Mouse (Mus musculus): ENCODE results near the gene Olfr1510.
"Not testable (repeated sequence)": the region's sequence is repeated elsewhere in the genome, so short reads cannot be mapped to it uniquely, and the experiment has no call there.

Gene Olfr1510

DNA sequence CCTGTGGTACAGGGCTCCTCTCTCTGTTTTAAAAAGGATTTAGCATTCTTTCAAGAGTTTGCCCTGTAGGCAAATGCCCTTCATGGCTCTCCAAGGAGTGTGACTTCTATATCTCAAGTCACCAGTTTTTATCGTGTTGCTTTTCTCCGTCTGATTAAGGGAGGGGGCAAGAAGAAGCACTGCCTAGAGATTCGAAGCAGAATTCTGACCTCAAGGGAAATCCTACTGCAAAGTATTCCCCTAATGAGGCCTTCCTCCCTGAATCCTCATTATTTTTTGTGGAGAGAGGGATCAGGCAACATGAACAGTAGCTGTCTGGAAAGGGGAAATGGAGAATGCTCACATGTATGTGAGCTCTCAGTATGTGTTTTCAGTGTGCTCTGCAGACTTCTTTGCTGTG is at the start of gene Olfr1510:
Gene Olfr1510 (minus strand): TSS at position 101 of the 400 bp plus-strand sequence.
- DNase-seq (ENCODE audit: low spot score), result no peak

DNA sequence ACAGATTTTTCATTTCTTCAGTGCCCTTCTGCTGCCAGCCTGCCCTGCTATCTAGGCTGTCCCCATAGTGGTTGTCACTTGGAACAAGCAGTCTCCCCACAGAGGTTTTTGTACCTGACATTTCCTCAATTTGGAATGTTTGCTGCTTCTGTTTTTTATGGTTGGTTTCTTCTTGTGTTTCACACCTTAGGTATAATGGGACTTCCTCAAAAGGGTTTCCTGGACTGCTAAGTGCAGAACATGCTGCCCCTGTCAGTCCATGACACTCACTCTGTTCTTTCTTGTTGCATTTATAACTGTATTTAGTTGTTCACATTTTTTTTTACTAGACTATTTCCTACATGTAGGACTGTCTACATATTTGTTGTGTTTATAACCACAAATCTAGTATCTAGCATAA is 47.8 kb upstream of the Olfr1510 start:
- DNase-seq (ENCODE audit: low spot score), result no peak

DNA sequence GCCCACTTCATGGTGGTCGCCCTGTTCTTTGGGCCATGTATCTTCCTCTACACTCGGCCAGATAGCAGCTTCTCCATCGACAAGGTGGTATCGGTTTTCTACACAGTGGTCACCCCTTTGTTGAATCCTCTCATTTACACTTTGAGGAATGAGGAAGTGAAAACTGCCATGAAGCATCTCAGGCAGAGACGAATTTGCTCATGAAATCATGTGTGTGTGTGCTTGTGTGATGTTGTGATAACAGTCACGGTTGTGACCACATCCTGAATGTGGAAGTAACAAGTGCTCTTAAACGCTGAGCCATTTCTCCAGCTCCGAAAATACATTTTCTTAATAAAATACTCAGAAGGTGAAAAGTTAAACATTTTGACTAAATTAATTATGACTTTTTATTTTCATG is 37.0 kb upstream of the Olfr1510 start:
- no peak for DNase-seq (ENCODE audit: low spot score)

DNA sequence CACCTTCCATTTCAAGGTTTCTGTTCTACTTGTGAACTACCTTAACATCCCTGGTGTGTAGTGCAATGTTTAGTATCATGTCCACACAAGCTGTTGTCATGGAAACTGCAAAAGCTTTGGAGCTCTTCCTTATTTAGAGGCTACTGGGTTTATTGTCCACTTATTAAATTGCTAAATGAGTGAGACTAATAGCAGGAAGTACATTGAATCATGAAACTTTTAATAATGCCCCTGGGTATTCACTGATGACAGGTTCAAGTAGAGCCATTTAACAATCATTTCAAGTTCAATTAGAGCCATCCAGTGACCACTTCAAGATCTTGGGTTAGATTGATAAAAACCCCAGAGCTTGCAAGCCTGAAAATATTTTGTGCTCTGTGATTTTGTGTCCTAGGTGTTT is 28.5 kb upstream of the Olfr1510 start, which contains the start of gene Olfr1509:
Gene Olfr1509 (plus strand): TSS at position 301 of the 400 bp plus-strand sequence.
- DNase-seq (ENCODE audit: low spot score), result no peak

DNA sequence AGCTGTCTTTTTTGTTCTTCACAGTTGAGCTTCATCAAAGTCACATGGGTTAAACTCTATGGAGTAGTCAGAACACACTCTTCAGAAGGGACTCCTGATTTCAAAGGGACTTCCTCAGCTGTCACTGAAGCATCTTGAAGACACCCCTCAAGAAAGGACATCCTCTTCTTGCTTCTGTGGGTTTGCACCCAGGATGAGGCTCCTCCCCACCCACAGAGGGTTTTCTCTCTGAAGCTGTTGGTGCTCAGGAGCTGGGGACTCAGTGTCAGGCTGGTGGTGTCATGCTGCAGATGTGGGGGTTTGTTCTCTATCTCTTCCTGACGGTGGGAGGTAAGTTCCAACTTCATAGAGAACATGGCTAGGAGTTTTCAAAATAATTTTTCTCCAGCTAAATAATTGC is 13.5 kb upstream of the Olfr1510 start:
- DNase-seq (ENCODE audit: low spot score), result no peak

DNA sequence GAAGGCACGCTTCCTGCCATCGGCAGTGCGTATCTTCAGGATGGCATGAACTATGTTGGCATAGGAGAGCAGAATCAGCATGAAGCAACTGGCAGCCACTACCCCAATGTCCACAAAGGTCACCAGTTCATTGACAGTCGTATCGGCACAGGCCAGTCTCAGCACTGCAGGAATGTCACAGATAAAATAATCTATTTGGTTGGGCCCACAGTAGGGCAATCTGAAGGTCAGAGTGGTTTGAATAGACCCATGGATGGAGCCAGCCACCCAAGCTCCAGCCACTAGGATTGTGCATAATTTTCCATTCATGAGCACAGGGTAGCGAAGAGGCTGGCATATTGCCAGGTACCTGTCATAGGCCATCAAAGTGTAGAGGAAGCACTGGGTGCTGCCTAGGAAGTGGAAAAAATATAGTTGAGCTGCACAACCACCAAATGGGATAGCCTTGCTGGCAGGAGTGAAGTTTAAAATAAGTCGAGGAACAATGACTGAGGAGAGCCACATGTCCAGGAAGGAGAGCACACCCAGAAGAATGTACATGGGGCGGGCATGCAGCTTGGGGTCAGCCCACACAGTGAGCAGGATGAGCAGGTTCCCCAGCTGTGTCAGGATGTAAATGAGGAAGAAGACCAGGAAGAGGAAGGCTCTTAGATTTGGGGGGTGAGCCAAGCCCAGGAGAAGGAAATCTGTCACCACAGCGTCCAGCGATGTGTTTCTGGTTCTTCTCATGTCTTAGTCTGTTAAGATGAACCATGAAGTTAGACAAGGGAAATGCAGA is 3.8 kb downstream of the Olfr1510 start:
- DNase-seq (ENCODE audit: low spot score), result not testable (repeated sequence)

DNA sequence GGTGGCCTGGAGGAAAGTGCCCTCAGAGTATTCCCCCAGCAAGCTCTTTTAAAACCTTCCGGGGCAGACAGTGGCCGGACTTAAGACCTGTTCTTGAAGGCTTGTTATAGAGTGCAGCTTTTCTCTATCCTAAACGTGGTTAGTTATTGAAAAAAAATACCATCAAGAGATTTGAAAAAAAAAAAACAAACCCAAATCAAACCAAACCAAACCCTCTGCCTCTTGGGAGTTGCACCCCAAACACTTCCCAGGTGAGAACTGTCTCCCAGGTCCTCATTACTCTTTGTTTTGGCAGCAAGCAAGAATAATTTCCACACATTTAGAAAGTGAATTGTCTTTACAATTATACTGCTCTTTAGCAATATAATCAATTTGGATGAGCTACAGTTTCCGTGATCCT is 16.9 kb downstream of the Olfr1510 start, which contains the start of gene Olfr1511:
Gene Olfr1511 (minus strand): TSS at position 101 of the 400 bp plus-strand sequence.
- DNase-seq (ENCODE audit: low spot score), result no peak

DNA sequence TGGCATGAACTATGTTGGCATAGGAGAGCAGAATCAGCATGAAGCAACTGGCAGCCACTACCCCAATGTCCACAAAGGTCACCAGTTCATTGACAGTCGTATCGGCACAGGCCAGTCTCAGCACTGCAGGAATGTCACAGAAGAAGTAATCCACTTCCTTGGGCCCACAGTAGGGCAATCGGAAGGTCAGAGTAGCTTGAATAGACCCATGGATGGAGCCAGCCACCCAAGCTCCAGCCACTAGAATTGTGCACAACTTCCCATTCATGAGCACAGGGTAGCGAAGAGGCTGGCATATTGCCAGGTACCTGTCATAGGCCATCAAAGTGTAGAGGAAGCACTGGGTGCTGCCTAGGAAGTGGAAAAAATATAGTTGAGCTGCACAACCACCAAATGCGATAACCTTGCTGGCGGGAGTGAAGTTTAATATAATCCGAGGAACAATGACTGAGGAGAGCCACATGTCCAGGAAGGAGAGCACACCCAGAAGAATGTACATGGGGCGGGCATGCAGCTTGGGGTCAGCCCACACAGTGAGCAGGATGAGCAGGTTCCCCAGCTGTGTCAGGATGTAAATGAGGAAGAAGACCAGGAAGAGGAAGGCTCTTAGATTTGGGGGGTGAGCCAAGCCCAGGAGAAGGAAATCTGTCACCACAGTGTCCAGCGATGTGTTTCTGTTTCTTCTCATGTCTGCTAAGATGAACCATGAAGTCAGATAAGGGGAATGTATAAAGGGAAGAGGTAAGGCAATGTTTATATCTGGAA is 23.9 kb downstream of the Olfr1510 start:
- DNase-seq (ENCODE audit: low spot score), result not testable (repeated sequence)

DNA sequence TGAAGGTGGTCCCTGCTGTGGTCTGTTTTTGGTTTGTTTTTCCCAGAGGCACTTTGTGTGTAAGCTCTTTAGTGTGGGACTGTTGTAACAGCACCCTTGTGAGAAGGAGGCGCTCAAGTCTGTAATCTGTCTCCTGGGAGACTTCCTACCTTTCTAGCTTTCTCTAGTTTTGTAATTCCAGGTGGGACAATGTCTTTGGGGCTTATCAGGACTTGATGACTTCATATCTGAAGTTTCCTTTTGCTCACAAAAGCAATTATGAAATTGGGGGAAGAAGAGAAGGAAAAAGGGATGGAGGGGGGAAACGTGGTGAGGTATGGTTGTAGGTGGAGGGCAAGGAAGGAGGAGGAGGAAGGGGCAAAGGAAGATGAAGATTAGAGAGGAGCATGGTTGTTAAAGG is 35.1 kb downstream of the Olfr1510 start, which contains the start of gene Olfr1512:
Gene Olfr1512 (minus strand): TSS at position 101 of the 400 bp plus-strand sequence.
- DNase-seq (ENCODE audit: low spot score), result no peak

DNA sequence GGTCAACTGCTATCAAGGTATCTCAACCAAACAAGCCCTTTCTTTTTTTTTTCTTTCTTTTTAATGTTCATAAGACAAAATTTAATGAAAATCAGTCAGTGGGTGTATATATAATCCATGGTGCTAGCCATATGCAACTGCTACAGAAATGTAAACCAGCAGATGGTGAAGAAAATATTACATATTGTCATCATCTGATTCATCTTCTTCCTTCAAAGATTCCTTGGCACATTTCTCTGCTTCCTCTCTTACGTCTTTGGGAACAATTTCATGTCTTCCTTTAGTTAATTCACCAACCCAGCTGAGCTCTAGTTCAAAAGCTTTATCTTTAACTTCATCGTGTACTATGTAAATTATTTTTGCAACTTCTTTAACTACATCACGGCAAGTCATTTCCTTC is 45.4 kb downstream of the Olfr1510 start:
- no peak for DNase-seq (ENCODE audit: low spot score)
